Mouse (Mus musculus) stomach, embryonic 16.5 days (tissue): ENCODE results near the gene Uqcc3. TPM values are rescaled to one million over a fixed set of nuclear protein-coding genes. Genes with fewer than 3 reads are reported as not detected.
"Not testable (repeated sequence)": the region's sequence is repeated elsewhere in the genome, so short reads cannot be mapped to it uniquely, and the experiment has no call there.

Experiments used
- ATAC-seq: fragments of 200-750 bp; cut with Nextera tagmentation; 2 replicates; pipeline ENCODE4 v1.8.0; 2017; ENCODE audit warnings: moderate number of reproducible peaks, moderate TSS enrichment; ENCODE audit not compliant: insufficient read depth, low FRiP score
- H3K27ac ChIP-seq: fragments of 300-500 bp; sonication (generic); 2 replicates; pipeline ENCODE4 v1.5.1; 2014; ENCODE audit warnings: low read length
- H3K27me3 ChIP-seq: fragments of 300-500 bp; sonication (generic); 2 replicates; pipeline ENCODE4 v1.6.1; 2014; ENCODE audit warnings: low read length, control low read depth, mixed read lengths; ENCODE audit not compliant: control insufficient read depth, insufficient read depth
- H3K36me3 ChIP-seq: fragments of 300-500 bp; sonication (generic); 2 replicates; pipeline ENCODE4 v1.6.1; 2014; ENCODE audit warnings: low read length; ENCODE audit not compliant: control insufficient read depth, insufficient read depth
- H3K4me1 ChIP-seq: fragments of 300-500 bp; sonication (generic); 2 replicates; pipeline ENCODE4 v1.6.1; 2014; ENCODE audit warnings: low read length, control low read depth, mixed read lengths; ENCODE audit not compliant: control insufficient read depth, insufficient read depth
- H3K4me2 ChIP-seq: fragments of 300-500 bp; sonication (generic); 2 replicates; pipeline ENCODE4 v1.6.1; 2014; ENCODE audit warnings: low read depth, low read length, mixed read lengths
- H3K4me3 ChIP-seq: fragments of 300-500 bp; sonication (generic); replicated peaks from 2 replicates; pipeline ENCODE4 v1.5.1; 2014; ENCODE audit warnings: mild to moderate bottlenecking, low read length
- H3K9ac ChIP-seq: fragments of 300-500 bp; sonication (generic); 2 replicates; pipeline ENCODE4 v1.6.1; 2014; ENCODE audit warnings: low read length
- H3K9me3 ChIP-seq: fragments of 300-500 bp; sonication (generic); replicated peaks from 2 replicates; pipeline ENCODE4 v1.6.1; 2016; ENCODE audit warnings: low read length, control low read depth; ENCODE audit not compliant: control insufficient read depth
- WGBS: fragments of 180-500 bp; shearing (Covaris S2); extraction: QIAGEN DNeasy Blood & Tissue Kit; methylation state at CpG from one replicate; pipeline ENCODE4 v1.1.7; 2014; 5-methylcytosine and 5-hydroxymethylcytosine counted together
- polyA plus RNA-seq: library from polyadenylated mRNA; unstranded; fragments of >200 nt; fragmentation: Nextera tagmentation; extraction: Ambion mirVana; gene quantifications from 2 replicates; pipeline ENCODE4 v1.2.1, GENCODE M21; 2015

The Uqcc3 gene
- polyA plus RNA-seq, 1 experiment from 2014 or later = 66.2 TPM

DNA sequence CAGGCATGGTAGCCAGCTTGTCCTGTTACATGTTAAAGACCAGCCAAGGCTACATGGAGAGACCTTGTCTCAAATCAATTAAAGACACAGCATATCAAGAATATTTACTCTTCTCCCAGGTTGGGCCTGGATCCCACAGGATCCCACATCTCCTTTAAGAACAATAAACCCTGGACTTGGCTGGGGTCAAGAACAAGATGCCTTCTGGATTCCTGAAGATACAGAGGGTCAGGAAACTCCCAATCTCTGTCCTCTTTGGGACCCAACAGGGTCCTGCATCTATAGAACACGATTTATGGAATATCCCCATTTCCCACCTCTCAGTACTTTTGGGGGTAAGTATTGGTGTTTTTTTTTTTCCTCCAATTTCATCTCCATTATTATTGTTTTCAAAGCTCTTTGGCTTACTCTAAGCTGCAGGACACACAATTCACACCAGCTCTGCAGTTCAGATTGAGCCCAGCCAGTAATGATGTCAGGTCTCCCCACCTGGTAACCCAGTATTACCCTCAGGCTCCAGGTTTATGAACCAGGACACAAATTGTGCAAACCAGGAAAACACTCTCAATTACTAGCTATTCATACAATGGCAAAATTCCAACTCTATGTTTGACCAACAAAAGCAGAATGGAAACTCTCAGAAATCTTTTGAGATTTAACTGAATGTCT is 6.3 kb upstream of the Uqcc3 start:
- Histone ChIP-seq H3K9me3 (no peaks in the 10 kb centered on the region), H3K27ac (peak overlapping the region; percentile 86), H3K9ac (no peak overlapping the region), H3K4me3 (no peak overlapping the region), H3K36me3 (no peaks in the 10 kb centered on the region), H3K4me1 (peaks cover 13% of the 10 kb centered on the region), H3K27me3 (no peaks in the 10 kb centered on the region), H3K4me2 (peak overlapping the region; percentile 83; the same call in 1 of the 2 replicates)
- no peak for ATAC-seq
- WGBS = 46% methylated on average over 1 of the region's 1 CpGs

DNA sequence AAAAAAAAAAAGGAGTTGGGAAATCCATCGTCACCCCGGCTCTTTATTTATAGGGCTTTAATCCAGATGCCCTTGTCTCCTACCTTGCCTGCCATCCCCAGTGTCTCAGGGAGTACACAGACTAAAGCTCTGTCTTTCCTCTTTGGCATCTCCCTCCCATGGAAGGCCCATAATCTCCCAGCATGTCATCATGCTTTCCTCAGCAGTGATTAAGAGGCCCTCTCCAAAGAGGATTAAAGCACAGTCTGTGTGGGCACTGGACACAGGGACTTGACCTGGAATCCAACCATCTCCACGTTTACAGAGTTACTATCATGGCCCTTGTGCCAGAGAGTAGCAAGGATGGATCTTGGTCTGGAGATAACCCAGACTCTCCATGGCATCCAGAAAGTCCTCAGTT is 2.9 kb upstream of the Uqcc3 start, which contains the start of the genes Lbhd1 and Gm49403:
Gene Lbhd1, plus strand, starts transcription at position 117 of the 400 bp plus-strand sequence.
Gene Gm49403, plus strand, starts transcription at position 315 of the 400 bp plus-strand sequence.
- no peak within 1 kb of the TSS for H3K4me3 ChIP-seq
- H3K9me3 ChIP-seq = no peaks in the 10 kb centered on the region
- ATAC-seq = no peak
- no peak within 1 kb of the TSS for H3K9ac ChIP-seq
- H3K27ac ChIP-seq = no peak within 1 kb of the TSS
- no peak within 1 kb of the TSS for H3K4me2 ChIP-seq
- H3K36me3 ChIP-seq = no peaks in the 10 kb centered on the region
- peaks cover 14% of the 10 kb centered on the region for H3K4me1 ChIP-seq
- WGBS = 79% methylated on average over 3 of the region's 3 CpGs
- no peaks in the 10 kb centered on the region for H3K27me3 ChIP-seq

DNA sequence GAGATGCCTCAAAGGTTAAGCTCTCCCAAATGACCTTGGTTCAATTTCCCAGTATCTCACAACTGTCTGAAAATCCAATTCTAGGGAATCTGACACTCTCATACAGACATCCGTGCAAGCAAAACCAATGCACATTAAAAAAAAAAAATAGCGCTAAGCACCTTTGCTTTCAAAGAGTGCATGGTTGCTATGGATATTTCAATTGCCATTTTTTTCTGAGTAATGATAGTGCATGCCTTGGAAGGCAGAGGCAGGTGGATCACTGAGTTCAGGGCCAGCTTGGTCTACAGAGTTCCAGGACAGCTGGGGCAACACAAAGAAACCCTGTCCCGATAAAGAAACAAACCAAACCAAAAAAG is 290 bp upstream of the Uqcc3 start:
- peak overlapping the region; percentile 91 for H3K9ac ChIP-seq
- no peaks in the 10 kb centered on the region for H3K27me3 ChIP-seq
- no peak overlapping the region for H3K27ac ChIP-seq
- WGBS = 12% methylated on average over 3 of the region's 3 CpGs
- no peak for ATAC-seq
- no peaks in the 10 kb centered on the region for H3K9me3 ChIP-seq
- peak overlapping the region; percentile 79 for H3K4me2 ChIP-seq
- peaks cover 8% of the 10 kb centered on the region; the same call in 1 of the 2 replicates for H3K4me1 ChIP-seq
- peaks cover under 1% of the 10 kb centered on the region; the same call in 1 of the 2 replicates for H3K36me3 ChIP-seq
- H3K4me3 ChIP-seq = peak overlapping the region; percentile 87

DNA sequence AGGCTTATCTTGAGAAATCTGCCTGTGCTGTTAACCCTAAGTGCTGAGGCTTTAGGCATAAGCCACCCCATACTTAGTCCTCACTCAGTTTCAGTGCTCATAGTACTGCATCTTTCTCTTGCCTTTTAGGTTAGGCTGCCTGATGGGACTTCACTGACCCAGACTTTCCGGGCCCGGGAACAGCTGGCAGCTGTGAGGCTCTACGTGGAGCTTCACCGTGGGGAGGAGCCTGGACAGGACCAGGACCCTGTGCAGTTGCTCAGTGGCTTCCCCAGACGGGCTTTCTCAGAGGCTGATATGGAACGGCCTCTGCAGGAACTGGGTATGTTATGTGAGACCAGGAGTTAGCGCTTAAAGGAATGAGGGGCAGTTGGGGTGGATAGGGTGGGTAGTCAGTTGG is 5.7 kb downstream of the Uqcc3 start:
- H3K36me3 ChIP-seq = peaks cover 7% of the 10 kb centered on the region; the same call in 1 of the 2 replicates
- H3K9me3 ChIP-seq = no peaks in the 10 kb centered on the region
- ATAC-seq = no peak
- H3K4me2 ChIP-seq = no peak overlapping the region
- no peak overlapping the region for H3K4me3 ChIP-seq
- H3K27me3 ChIP-seq = no peaks in the 10 kb centered on the region
- no peak overlapping the region for H3K9ac ChIP-seq
- 89% methylated on average over 7 of the region's 7 CpGs for WGBS
- H3K4me1 ChIP-seq = peaks cover 16% of the 10 kb centered on the region
- peak overlapping the region; percentile 42 for H3K27ac ChIP-seq

DNA sequence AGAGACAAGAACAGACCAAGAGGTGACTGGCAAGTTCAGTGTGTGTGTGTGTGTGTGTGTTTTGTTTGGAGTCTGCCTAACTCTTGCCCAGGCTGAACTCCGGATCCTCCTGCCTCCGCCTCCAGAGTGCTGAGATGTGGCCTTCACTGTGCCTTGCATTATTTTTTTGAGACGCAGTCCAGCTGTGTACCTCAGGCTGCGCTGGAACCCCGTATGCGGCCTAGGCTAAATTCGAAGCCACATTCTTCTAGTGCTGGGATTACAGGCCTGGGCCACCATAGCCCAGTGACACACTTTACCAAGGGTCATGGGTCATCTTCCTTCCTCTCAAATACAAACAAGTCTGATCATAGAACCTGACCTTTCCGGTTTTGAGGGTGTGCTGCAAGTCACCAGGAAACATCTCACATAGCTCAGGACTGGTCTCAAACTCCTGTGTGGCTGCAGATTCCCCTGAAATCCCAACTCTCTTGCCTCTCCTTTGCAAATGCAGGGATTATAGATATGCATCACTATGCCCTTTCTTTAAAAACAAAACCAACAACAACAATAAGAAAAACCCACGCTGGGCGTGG is 8.4 kb downstream of the Uqcc3 start:
- Histone ChIP-seq H3K4me3 (peak overlapping the region; percentile 93), H3K9ac (peak overlapping the region; percentile 96), H3K36me3 (peaks cover 7% of the 10 kb centered on the region; the same call in 1 of the 2 replicates), H3K4me1 (peaks cover 8% of the 10 kb centered on the region), H3K4me2 (peak overlapping the region; percentile 78), H3K27me3 (no peaks in the 10 kb centered on the region), H3K9me3 (no peaks in the 10 kb centered on the region), H3K27ac (peak overlapping the region; percentile 90)
- ATAC-seq = no peak
- WGBS = 63% methylated on average over 10 of the region's 10 CpGs

DNA sequence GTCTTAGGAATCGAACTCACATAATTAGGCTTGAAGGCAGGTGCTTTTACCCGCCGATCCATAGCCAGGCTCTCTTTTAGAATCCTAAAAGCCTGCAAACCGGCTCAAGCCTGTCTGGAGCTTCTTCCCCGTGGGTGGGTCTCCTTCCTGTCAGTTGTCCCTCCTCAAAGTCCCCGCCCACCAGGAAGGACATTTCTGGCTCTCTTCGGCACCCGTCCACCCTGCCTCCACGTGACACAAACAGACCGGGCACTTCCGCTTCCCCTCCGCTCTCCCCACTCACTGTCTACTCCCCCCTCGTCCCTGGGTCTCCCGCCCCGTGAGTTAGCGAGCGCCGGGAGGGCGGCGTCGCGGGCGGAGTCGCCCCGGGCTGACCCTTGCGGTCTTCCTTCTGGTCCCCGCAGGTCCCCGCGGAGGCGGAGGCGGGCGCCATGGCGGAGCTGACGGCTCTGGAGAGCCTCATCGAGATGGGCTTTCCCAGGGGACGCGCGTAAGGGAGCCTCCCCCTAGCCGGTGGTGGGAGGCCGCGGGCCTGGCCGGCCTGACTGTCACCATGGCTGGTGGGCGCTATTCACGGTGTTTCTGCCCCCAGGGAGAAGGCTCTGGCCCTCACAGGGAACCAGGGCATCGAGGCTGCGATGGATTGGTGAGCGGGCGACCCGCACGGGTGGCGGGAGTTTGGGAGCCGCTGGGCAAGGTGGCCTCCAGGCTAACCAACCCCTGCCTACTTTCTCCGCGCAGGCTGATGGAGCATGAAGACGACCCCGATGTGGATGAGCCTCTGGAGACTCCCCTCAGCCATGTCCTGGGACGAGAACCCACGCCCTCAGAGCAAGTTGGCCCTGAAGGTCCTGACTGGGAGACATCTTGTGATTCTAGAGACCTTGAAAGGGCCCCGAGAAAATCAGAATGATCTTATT is 9.2 kb downstream of the Uqcc3 start, which contains the start of gene Ubxn1:
Gene Ubxn1, plus strand, starts transcription at position 230 of the 920 bp plus-strand sequence.
- WGBS = under 1% methylated on average over 59 of the region's 59 CpGs
- Histone ChIP-seq H3K36me3 (peaks cover 7% of the 10 kb centered on the region; the same call in 1 of the 2 replicates), H3K27ac (peak within 1 kb of the TSS; percentile 90)

DNA sequence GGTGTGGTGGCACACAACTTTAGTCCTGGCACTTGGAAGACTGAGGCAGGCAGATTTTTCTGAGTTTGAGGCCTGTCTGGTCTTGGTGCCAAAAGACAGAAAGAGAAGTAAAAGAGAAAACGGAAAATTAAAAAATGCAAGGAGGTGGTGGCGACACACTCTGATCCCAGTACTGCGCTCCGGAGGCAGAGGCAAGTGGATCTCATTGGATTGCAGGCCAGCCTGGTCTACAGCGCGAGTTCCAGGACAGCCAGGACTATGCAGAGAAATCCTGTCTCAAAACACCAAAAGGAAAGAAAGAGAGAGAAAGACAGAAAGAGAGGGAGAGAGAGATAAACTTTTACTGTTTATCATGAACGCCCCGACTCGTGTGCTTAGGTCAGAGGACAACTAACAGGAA is 9.9 kb downstream of the Uqcc3 start:
- H3K27me3 ChIP-seq = no peaks in the 10 kb centered on the region
- peaks cover 8% of the 10 kb centered on the region for H3K4me1 ChIP-seq
- H3K9ac ChIP-seq = peak overlapping the region; percentile 96
- 0 out of 2 replicates have a peak, but pooled peaks cover 4% of the 10 kb centered on the region for H3K36me3 ChIP-seq
- peak overlapping the region; percentile 83 for H3K27ac ChIP-seq
- no peak for ATAC-seq
- H3K9me3 ChIP-seq = no peaks in the 10 kb centered on the region
- peak overlapping the region; percentile 93 for H3K4me3 ChIP-seq
- WGBS = 45% methylated on average over 9 of the region's 9 CpGs
- H3K4me2 ChIP-seq = peak overlapping the region; percentile 63

More for the DNA sequence above, 9.2 kb downstream of the Uqcc3 start, which contains the start of gene Ubxn1:
- H3K27me3 ChIP-seq = no peaks in the 10 kb centered on the region
- no peaks in the 10 kb centered on the region for H3K9me3 ChIP-seq
- H3K4me1 ChIP-seq = peaks cover 8% of the 10 kb centered on the region
- peak; percentile 96 for ATAC-seq
- peak within 1 kb of the TSS; percentile 96 for H3K9ac ChIP-seq
- peak within 1 kb of the TSS; percentile 93 for H3K4me3 ChIP-seq
- peak within 1 kb of the TSS; percentile 78 for H3K4me2 ChIP-seq

DNA sequence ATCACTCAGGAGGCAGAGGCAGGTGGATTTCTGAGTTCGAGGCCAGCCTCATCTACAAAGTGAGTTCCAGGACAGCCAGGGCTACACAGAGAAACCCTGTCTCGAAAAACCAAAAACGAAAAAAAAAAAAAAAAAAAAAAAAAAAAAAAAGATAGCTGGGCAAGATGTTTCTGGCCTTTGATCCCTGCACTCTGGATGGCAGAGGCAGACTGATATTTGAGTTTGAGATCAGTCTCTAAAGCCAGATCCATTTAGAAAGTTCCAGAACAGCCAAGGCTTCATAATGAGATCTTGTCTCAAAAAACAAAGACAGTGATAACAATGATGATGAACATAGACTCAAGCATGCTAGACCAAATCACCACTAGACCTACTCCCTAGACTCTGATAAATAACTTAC is 10.3 kb downstream of the Uqcc3 start:
- not testable (repeated sequence) for ATAC-seq, H3K4me1 ChIP-seq, H3K36me3 ChIP-seq, H3K4me3 ChIP-seq, H3K9ac ChIP-seq, H3K9me3 ChIP-seq, H3K27me3 ChIP-seq
- Histone ChIP-seq H3K27ac (peak overlapping the region; percentile 83; the same call in 1 of the 2 replicates), H3K4me2 (peak overlapping the region; percentile 63)
- WGBS = 75% methylated on average over 3 of the region's 3 CpGs
